Mouse (Mus musculus) midbrain, embryonic 16.5 days (tissue): Measurements from ENCODE around the gene Camk1d. TPM values are rescaled to one million over a fixed set of nuclear protein-coding genes. Genes with fewer than 3 reads are reported as not detected.
A peak's percentile ranks its signal among the peaks of the same experiment; 100 is the strongest.

Experiments
- ATAC-seq: fragments of 200-750 bp; cut with Nextera tagmentation; 2 replicates; pipeline ENCODE4 v1.8.0; 2017; ENCODE audit warnings: moderate TSS enrichment
- H3K27ac ChIP-seq: fragments of 300-500 bp; sonication (generic); 2 replicates; pipeline ENCODE4 v1.5.1; 2014; ENCODE audit warnings: mild to moderate bottlenecking, low read length, mixed read lengths
- H3K27me3 ChIP-seq: fragments of 300-500 bp; sonication (generic); 2 replicates; pipeline ENCODE4 v1.6.1; 2014; ENCODE audit warnings: low read depth, low read length, mixed read lengths; ENCODE audit not compliant: control insufficient read depth, insufficient read depth
- H3K36me3 ChIP-seq: fragments of 300-500 bp; sonication (generic); 2 replicates; pipeline ENCODE4 v1.6.1; 2014; ENCODE audit warnings: mild to moderate bottlenecking, low read length, moderate library complexity, mixed read lengths; ENCODE audit not compliant: control insufficient read depth, insufficient read depth
- H3K4me1 ChIP-seq: fragments of 300-500 bp; sonication (generic); 2 replicates; pipeline ENCODE4 v1.6.1; 2014; ENCODE audit warnings: mild to moderate bottlenecking, low read length, mixed read lengths; ENCODE audit not compliant: control insufficient read depth, insufficient read depth
- H3K4me2 ChIP-seq: fragments of 300-500 bp; sonication (generic); 2 replicates; pipeline ENCODE4 v1.6.1; 2014; ENCODE audit warnings: mild to moderate bottlenecking, low read length, mixed read lengths
- H3K4me3 ChIP-seq: fragments of 300-500 bp; sonication (generic); 2 replicates; pipeline ENCODE4 v1.5.1; 2014; ENCODE audit warnings: low read depth, mild to moderate bottlenecking, low read length, moderate library complexity, mixed read lengths
- H3K9ac ChIP-seq: fragments of 300-500 bp; sonication (generic); 2 replicates; pipeline ENCODE4 v1.6.1; 2014; ENCODE audit warnings: low read depth, low read length, mixed read lengths
- H3K9me3 ChIP-seq: fragments of 300-500 bp; sonication (generic); replicated peaks from 2 replicates; pipeline ENCODE4 v1.6.1; 2014; ENCODE audit warnings: mild to moderate bottlenecking, low read length, mixed read lengths; ENCODE audit not compliant: control insufficient read depth, poor library complexity, severe bottlenecking
- WGBS: fragments of 180-500 bp; shearing (Covaris S2); extraction: QIAGEN DNeasy Blood & Tissue Kit; methylation state at CpG from one replicate; pipeline ENCODE4 v1.1.7; 2014; 5-methylcytosine and 5-hydroxymethylcytosine counted together
- polyA plus RNA-seq: library from polyadenylated mRNA; unstranded; fragments of >200 nt; fragmentation: Nextera tagmentation; extraction: Ambion mirVana; gene quantifications from 2 replicates; pipeline ENCODE4 v1.2.1, GENCODE M21; 2015

The Camk1d gene
- polyA plus RNA-seq, 1 experiment from 2014 or later = 7.7 TPM

DNA sequence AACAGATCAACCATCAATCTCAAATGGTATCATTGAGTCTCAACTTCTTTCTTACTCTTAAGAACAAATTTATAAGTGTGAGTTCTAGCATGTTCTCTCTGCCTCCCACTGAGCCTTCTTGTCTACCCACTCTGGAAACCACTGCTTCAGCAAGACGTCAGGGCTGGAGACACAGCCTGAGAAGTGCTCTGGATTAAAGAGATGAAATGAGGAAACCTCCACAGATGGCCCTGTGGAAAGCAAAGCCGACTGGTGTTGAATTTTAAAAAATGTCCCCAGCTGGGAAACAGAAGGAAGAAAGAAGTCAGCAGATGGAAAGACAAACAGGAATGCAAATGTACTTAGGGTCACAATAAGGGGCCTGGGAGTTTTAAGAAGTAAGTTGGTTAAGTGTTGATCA is 180.4 kb downstream of the Camk1d start:
- H3K27me3 ChIP-seq = no peaks in the 10 kb centered on the region
- H3K9ac ChIP-seq = no peak overlapping the region
- H3K4me1 ChIP-seq = no peaks in the 10 kb centered on the region
- H3K36me3 ChIP-seq = no peaks in the 10 kb centered on the region
- no peak overlapping the region for H3K4me2 ChIP-seq
- no peak for ATAC-seq
- no peak overlapping the region for H3K27ac ChIP-seq
- WGBS = 38% methylated on average over 2 of the region's 2 CpGs
- H3K4me3 ChIP-seq = no peak overlapping the region
- no peaks in the 10 kb centered on the region for H3K9me3 ChIP-seq

DNA sequence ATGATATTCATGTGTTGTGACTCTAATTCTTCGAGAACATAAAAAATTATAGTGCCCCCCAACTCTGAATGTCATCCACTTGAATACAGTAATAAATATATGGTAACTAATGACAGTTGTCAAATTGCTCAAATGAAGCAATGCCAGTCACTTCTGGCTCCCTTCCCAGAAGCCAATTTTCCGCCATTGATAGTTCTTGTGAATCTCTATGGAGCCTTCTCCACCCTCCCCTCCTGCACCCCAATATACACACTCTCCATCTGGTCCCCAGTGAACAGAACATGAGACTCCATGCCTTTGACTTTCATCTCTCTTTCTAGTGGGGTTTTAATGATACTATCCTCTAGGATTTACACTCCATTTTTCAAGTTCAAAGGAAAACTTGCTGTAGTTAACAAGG is 184.3 kb downstream of the Camk1d start:
- Histone ChIP-seq H3K36me3 (no peaks in the 10 kb centered on the region), H3K4me3 (no peak overlapping the region), H3K9me3 (no peaks in the 10 kb centered on the region), H3K27me3 (no peaks in the 10 kb centered on the region), H3K4me2 (no peak overlapping the region), H3K27ac (no peak overlapping the region), H3K9ac (no peak overlapping the region), H3K4me1 (no peaks in the 10 kb centered on the region)
- no peak for ATAC-seq
- 83% methylated on average over 2 of the region's 2 CpGs for WGBS

DNA sequence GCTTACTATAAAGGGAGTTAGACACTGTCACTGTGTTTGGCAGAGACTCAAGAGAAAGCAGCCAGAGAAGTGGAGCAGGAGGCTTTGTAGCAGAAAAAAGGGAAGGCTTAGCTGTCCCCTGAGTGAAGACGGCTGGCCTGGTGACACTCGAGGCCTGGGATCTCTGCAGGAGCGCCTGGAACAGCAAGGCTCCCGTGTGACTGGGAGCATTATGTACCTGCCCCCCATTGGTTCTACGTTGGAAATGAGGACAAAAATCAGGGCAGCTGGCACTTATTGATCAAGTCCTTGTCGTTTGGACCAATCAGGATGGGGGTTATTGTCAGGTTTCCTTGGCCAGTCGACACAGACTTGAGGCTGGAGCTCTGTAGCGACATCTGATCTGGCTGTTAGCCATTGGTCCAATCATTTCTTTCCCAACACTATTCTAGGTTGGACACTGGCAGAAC is 195.1 kb downstream of the Camk1d start:
- Histone ChIP-seq H3K9ac (no peak overlapping the region), H3K27ac (no peak overlapping the region), H3K4me1 (no peaks in the 10 kb centered on the region), H3K9me3 (no peaks in the 10 kb centered on the region), H3K27me3 (no peaks in the 10 kb centered on the region), H3K4me2 (no peak overlapping the region), H3K36me3 (no peaks in the 10 kb centered on the region), H3K4me3 (no peak overlapping the region)
- 55% methylated on average over 8 of the region's 8 CpGs for WGBS
- ATAC-seq = no peak

DNA sequence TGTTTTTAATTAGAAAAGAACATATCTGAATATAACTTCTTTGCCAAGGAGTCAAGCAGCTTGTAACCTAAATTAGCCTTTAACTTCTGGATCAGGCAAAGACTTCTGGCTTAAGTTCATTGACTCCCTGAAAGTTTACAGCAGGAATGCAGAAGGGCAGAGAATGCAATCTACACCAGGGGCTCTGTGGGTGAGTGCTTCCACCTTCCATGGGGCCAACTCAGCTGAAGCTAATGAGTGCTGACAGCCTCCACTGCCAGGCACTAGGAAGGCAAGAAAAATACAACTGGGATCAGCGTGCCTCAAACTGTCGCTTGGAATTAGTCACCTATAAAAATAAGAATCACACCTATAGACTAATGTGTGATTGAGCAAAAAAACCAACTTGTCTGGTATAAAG is 199.2 kb downstream of the Camk1d start:
- H3K4me2 ChIP-seq = no peak overlapping the region
- no peaks in the 10 kb centered on the region for H3K36me3 ChIP-seq
- no peaks in the 10 kb centered on the region for H3K9me3 ChIP-seq
- H3K27me3 ChIP-seq = no peaks in the 10 kb centered on the region
- no peaks in the 10 kb centered on the region for H3K4me1 ChIP-seq
- no peak for ATAC-seq
- H3K9ac ChIP-seq = no peak overlapping the region
- no peak overlapping the region for H3K27ac ChIP-seq
- no peak overlapping the region for H3K4me3 ChIP-seq
- WGBS = 82% methylated on average over 2 of the region's 2 CpGs

DNA sequence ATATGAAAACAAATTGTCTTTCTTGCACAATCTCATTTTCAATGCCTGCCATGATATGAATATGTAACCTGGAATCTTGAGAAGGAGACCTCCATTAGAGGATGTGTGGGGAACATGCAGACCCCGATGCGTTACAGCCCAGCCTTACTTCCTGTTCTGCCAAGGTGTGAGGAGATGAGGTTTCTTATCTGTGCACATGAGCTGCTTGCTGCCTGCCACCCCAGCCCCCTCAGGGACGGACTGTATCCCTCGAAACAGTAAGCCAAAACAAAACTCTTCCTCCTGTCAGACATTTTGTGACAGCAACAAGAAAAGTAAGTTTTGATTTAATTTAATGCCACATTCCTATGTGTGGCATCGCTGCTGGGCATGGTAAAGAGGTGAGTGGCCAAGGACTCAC is 200.2 kb downstream of the Camk1d start:
- WGBS = 96% methylated on average over 5 of the region's 5 CpGs
- no peak for ATAC-seq
- H3K27ac ChIP-seq = no peak overlapping the region

DNA sequence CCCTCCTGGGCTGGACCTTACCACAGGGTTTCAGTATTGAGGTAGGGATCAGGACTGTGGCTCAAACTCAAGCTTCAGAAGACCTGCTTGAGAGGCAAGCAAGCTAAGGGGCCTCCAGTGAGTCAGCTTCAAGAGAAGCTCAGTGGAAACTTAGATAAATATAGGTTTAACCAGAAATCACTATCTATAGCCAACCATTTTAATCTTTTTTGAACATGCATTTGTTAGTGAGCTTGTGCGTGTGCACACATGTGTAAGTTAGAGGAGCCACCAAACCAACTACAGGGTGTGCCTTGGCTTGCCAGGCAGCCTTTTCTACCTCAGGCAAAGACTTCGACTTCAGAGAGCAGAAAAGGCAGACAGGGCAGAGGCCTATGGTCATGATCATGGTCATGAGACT is 200.7 kb downstream of the Camk1d start:
- H3K9ac ChIP-seq = no peak overlapping the region
- ATAC-seq = no peak
- no peaks in the 10 kb centered on the region for H3K27me3 ChIP-seq
- no peak overlapping the region for H3K4me2 ChIP-seq
- no peak overlapping the region for H3K4me3 ChIP-seq
- no peaks in the 10 kb centered on the region for H3K9me3 ChIP-seq
- no peaks in the 10 kb centered on the region for H3K4me1 ChIP-seq
- H3K36me3 ChIP-seq = no peaks in the 10 kb centered on the region
- H3K27ac ChIP-seq = no peak overlapping the region
- WGBS = 97% methylated on average over 2 of the region's 2 CpGs

More for the DNA sequence above, 200.2 kb downstream of the Camk1d start:
- Histone ChIP-seq H3K9me3 (no peaks in the 10 kb centered on the region), H3K36me3 (no peaks in the 10 kb centered on the region), H3K9ac (no peak overlapping the region), H3K27me3 (no peaks in the 10 kb centered on the region), H3K4me1 (no peaks in the 10 kb centered on the region), H3K4me3 (no peak overlapping the region), H3K4me2 (no peak overlapping the region)

- H3K27me3 ChIP-seq = no peaks in the 10 kb centered on the region
- H3K36me3 ChIP-seq = no peaks in the 10 kb centered on the region
- no peak overlapping the region for H3K4me2 ChIP-seq
- 87% methylated on average over 6 of the region's 6 CpGs for WGBS
- no peak overlapping the region for H3K27ac ChIP-seq
- H3K4me1 ChIP-seq = no peaks in the 10 kb centered on the region
- no peak overlapping the region for H3K9ac ChIP-seq
- H3K9me3 ChIP-seq = 0 out of 2 replicates have a peak, but pooled peaks cover 3% of the 10 kb centered on the region
- no peak overlapping the region for H3K4me3 ChIP-seq
- ATAC-seq = no peak
Observed at GRCm38 (mm10) chr2:5510042-5510441, 204.3 kb downstream of the Camk1d start.

DNA sequence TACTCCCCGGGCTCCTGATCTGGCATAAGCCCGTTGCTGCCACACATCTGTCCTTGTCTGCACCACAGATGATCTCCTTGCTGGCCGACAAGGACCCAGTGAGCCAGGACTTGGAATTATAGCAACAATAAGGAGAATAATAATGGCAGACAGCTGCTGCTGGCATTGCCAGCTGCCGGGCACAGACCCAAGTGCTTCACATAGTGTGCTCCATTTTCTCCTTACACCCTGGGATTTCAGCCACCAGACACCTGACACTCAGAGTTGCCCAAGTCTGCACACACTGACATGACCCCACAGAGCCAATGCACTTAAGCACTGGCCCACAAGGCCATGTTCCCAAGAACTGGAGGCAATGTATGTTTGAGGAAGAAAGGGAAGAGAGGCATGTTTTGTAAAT is 214.7 kb downstream of the Camk1d start:
- no peak overlapping the region for H3K4me2 ChIP-seq
- H3K27ac ChIP-seq = no peak overlapping the region
- no peaks in the 10 kb centered on the region for H3K9me3 ChIP-seq
- 51% methylated on average over 4 of the region's 4 CpGs for WGBS
- H3K36me3 ChIP-seq = no peaks in the 10 kb centered on the region
- ATAC-seq = no peak
- H3K4me1 ChIP-seq = no peaks in the 10 kb centered on the region
- no peak overlapping the region for H3K9ac ChIP-seq
- no peaks in the 10 kb centered on the region for H3K27me3 ChIP-seq
- H3K4me3 ChIP-seq = no peak overlapping the region

DNA sequence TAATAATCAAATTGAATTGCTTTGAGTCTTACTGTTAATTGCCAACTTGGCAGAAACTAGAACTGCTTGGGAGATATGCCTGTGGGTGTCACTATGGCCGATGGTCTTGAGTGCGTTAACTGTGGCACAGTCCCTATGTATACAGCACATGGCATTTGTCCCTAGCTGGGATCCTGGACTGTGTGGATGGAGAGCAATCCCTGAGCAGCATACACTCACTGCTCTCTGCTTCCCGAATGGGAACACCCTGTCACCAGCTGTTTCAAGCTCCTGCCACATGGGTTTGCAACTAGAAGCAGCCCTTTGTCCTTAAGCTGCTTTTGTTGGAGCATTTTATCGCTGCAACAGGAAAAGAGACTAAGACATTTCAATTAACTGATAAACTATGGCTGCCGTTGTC is 224.4 kb downstream of the Camk1d start:
- Histone ChIP-seq H3K4me1 (no peaks in the 10 kb centered on the region), H3K9me3 (no peaks in the 10 kb centered on the region), H3K4me3 (no peak overlapping the region), H3K36me3 (no peaks in the 10 kb centered on the region), H3K9ac (no peak overlapping the region), H3K27ac (no peak overlapping the region), H3K4me2 (no peak overlapping the region), H3K27me3 (no peaks in the 10 kb centered on the region)
- peak; percentile 66; the same call in 1 of the 2 replicates for ATAC-seq
- WGBS = 51% methylated on average over 5 of the region's 5 CpGs

DNA sequence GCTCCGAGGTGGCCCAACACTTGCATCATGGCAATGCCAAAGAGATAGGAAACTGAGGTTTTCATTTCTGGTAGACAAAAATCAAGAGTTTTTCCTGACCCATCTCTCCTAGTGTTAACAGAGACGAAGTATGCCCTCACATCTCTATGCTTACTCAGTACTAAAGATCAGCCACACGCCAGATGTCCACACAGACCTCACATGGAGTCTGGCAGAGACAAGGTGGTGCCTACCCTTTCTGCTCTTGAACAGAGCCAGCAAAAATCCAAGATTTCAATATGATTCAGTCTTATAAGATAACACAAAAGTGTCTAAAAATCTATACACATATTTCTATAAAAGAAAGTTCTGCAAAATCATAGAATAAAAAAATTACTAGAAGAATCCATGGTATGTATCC is 227.0 kb downstream of the Camk1d start:
- Histone ChIP-seq H3K4me1 (0 out of 2 replicates have a peak, but pooled peaks cover 3% of the 10 kb centered on the region), H3K4me3 (no peak overlapping the region), H3K27ac (no peak overlapping the region), H3K4me2 (no peak overlapping the region), H3K9me3 (no peaks in the 10 kb centered on the region), H3K36me3 (no peaks in the 10 kb centered on the region), H3K9ac (no peak overlapping the region), H3K27me3 (no peaks in the 10 kb centered on the region)
- ATAC-seq = no peak
- WGBS = 89% methylated on average over 3 of the region's 3 CpGs
